Mouse (Mus musculus) retina, adult 2 months (tissue): ENCODE data around the gene Sugp2.

Experiments
- DNase-seq: peaks from one replicate; pipeline ENCODE4 v3.0.0-alpha.2; 2012; ENCODE audit warnings: low read depth, low spot score

The Sugp2 gene

GRCm38 (mm10) chr8:70220911-70221310 is 13.1 kb upstream of the Sugp2 start:
- DNase-seq = no peak

DNA sequence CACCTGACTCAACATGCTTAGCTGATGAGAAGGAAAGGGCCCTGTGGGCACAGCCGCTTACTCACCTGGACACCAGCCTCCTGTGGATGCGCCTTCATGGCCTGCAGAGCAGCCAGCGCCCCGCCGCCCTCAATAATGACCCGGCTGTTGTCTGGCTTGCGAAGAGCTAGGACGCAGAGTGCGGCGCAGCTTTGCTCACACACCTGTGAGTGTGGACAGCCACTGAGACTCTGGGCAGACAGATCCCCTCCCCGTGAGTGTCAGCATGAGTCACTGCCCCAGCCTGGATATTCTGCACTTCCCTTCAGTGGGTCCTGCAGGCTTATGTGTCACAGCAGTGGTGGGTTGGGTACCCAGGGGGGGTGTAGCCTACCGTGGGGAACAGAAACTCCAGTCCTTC is 12.0 kb upstream of the Sugp2 start:
- no peak for DNase-seq

- DNase-seq = no peak
Observed at GRCm38 (mm10) chr8:70223341-70223740, 10.7 kb upstream of the Sugp2 start.

- no peak for DNase-seq
Observed at GRCm38 (mm10) chr8:70227997-70228396, 6.0 kb upstream of the Sugp2 start.

GRCm38 (mm10) chr8:70230837-70231236 is 3.2 kb upstream of the Sugp2 start:
- DNase-seq = no peak

DNA sequence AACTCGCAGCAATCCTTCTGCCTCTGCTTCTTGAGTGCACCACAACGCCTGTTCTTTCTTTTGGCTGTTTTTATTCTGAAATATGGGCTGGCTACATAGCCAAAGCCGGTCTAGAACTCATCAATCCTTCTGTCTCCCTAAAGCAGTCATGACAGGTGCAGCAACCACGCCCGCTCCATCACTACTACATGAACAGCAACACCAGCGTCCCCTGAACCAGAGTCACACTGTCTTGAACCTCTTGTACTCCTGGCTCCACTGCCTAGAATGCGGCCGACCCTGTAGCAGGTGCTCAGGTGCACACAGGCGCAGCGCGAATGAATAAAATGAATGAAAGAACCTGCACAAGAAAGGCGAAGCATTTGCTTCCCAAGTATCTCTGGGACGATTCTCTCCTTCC is 420 bp upstream of the Sugp2 start:
- no peak for DNase-seq

DNA sequence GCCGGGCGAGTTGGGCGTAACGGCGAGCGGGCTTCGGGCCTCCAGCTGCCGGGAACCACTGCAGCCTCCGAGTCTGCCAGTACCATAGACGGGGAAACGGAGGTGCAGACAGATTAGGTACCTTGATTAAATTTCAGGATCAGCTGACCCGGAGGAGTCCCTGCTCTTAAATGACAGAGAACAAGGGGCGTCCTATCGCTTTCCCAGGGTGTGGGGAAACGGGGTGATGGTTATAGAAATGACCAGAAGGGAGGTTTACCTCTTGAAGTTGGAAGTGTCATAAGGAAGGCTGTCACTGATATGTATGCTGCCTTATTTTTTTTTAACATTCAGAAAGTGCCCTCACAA is 729 bp downstream of the Sugp2 start:
- no peak for DNase-seq

GRCm38 (mm10) chr8:70237842-70238241 is 3.8 kb downstream of the Sugp2 start:
- DNase-seq = no peak

GRCm38 (mm10) chr8:70240642-70241041 is 6.6 kb downstream of the Sugp2 start:
- no peak for DNase-seq

GRCm38 (mm10) chr8:70246622-70247021 is 12.6 kb downstream of the Sugp2 start:
- no peak for DNase-seq

- DNase-seq = peak; percentile 61
Observed at GRCm38 (mm10) chr8:70247841-70248240, 13.8 kb downstream of the Sugp2 start.

- DNase-seq = no peak
Observed at GRCm38 (mm10) chr8:70254628-70255027, 20.6 kb downstream of the Sugp2 start.

DNA sequence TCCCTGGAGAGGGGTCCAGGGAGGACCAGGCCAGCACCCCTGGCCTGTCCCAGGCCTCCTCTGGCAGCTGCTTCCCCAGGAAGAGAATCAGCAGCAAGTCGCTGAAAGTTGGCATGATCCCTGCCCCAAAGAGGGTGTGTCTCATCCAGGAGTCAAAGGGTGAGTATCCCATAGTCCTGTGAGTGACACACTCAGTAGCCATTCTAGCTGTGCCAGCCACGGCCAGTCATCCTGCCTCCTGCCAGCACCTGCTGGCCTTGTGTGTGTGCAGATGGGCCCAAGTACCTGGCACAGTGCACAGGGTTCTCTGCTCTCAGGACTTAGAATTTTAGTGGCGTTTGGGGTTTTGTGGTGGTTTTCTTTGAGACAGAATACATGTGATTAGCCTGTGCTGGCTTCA is 23.4 kb downstream of the Sugp2 start:
- no peak for DNase-seq

DNA sequence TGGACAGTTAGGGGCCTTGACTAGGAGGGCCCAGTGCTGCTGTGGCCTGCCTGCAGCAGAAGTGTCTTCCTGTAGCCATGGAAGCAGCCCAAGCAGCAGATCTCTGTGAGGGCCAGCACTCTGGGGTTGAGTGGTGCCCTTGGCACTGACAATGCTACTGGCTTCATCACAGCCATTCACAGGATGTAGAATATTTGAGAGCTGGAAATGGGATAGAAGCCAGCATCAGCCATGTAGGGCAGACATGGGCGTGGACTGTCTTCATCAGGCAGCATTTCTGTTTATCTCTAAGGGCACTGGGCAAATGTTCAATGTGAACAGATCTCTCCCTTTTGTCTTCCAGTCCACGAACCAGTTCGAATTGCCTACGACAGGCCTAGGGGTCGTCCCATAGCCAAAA is 24.6 kb downstream of the Sugp2 start:
- no peak for DNase-seq

DNA sequence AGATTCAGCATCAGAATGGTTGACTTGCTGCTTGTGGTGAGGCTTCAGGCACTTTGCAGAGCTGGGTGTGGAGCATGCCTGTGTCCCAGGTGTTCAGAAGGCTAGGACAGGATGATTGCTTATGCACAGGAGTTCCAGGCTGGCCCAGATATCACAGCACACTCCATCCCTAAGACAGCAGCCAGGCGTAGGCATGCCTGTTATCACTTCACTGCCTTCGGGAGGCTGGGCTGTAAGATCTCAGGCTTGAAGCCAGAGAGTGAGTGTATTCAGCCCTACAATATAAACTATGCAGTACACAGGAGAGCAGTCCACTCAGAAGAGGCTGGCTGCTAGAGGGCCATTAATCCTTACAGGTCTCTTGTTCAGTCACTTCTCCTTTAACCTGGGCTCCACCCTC is 25.0 kb downstream of the Sugp2 start:
- DNase-seq = no peak

DNA sequence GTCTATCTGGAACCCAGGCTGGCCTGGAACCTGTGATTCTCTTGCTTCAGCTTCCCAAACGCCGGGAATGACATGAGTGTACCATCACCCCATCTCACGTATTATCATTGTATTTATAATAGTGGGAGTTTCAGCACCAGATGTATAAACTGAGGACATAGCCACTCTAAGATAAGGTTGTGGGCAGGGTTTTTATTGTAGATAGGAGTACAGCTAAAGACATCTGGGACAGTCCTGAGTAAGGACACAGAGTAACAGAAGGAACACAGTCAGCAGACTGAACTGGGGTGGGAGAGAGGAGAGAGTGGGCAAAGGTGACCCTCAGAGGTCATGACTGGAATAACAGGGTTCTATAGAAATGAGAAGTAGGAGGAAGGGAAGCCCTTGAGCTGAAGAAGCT is 33.6 kb downstream of the Sugp2 start:
- DNase-seq = no peak

DNA sequence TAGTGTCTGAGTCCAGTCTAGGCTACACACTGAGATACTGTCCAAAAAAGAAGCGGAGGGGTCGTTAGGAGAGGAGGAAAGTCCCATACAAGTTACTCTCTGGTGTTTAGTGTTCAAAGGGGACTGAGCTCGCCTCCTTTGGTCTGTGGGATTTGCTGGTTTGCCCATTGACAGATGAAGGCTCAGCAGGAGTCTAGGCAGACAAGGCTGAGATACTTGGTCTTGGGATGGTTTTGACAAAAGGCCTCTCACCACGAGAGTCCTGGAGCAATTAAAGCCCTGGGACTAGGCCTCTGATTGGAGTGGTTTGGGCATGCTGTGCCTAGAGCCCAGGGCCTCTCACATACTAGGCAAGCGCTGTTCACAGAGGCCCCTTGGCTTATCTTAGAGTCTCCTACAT is 34.3 kb downstream of the Sugp2 start:
- DNase-seq = no peak

GRCm38 (mm10) chr8:70268799-70269565 is 35.0 kb downstream of the Sugp2 start:
- DNase-seq = no peak

GRCm38 (mm10) chr8:70272949-70273348 is 38.9 kb downstream of the Sugp2 start:
- no peak for DNase-seq

- DNase-seq = no peak
Observed at GRCm38 (mm10) chr8:70274350-70274749, 40.3 kb downstream of the Sugp2 start.

DNA sequence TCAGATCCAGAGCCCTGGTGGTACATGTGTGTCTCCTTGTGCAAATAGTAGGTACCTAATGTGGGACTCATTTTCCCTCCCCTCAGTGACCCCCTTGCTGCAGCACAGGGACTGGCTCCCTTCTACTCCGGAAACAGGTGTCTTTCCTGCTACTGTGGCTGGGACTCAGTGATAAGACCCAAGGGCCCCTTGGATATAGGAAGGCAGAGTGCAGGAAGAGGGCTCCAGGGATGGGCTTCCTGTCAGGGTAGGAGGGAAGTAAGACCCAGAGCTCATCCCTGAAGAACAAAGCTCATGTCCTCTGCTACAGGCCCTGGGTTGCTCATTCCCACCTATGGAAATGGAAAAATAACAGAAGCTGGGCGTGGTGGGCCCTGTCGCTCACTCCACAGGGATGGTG is 42.5 kb downstream of the Sugp2 start:
- DNase-seq = no peak

DNA sequence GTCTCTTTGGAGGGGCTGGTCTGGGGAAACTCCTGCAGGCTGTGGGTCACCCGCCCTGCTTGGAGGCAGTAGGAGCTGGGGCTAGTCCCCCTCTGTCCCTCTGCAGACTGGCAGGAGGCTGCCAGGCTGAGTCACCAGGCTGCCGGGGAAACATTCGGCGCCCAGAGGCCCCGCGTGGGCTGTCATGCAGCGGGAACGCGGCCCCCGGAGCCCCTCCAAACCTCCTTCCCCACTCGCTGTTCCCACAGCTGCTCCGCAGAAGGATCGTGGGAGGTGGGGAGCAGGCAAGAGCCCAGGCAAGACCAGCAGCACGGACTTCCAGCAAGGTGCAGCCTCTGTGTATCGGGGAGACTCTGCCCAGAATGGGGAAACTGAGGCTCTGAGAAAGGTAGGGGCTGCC is 44.1 kb downstream of the Sugp2 start:
- no peak for DNase-seq

DNA sequence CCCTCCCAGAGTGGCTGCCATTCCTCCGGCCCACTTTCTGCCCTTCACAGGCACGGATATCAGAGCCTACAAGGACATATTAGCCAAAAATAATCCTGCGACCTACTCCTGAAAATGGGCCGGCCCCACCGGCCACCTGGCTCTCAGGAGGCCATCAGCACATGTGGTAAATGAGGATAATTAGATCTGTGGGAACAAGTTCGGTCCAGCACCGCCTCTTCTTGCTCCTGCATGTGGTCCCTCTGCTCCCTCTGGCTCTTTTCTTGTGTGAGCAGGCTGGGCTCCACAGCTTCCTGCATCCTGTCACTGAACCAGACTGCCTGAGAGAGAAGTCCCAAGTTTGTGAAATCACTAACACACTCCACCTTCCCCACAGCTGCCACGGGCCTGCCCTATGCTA is 45.2 kb downstream of the Sugp2 start:
- DNase-seq = no peak

GRCm38 (mm10) chr8:70281001-70281400 is 47.0 kb downstream of the Sugp2 start:
- no peak for DNase-seq
